Mouse (Mus musculus) E14TG2a.4 (cell line): ENCODE data around the gene Bri3.

Source experiments
- H3K27me3 ChIP-seq: 2 replicates; pipeline ENCODE4 v1.6.1; 2014; ENCODE audit warnings: low read length, control low read depth; ENCODE audit not compliant: insufficient read depth
- H3K36me3 ChIP-seq: 2 replicates; pipeline ENCODE4 v1.6.1; 2014; ENCODE audit warnings: low read length, control low read depth; ENCODE audit not compliant: insufficient read depth
- H3K4me1 ChIP-seq: replicated peaks from 2 replicates; pipeline ENCODE4 v1.6.1; 2014; ENCODE audit warnings: low read depth, low read length, control low read depth
- H3K4me3 ChIP-seq: replicated peaks from 2 replicates; pipeline ENCODE4 v1.5.1; 2014; ENCODE audit warnings: mild to moderate bottlenecking, low read length
- H3K9me3 ChIP-seq: 2 replicates; pipeline ENCODE4 v1.6.1; 2014; ENCODE audit warnings: low read length, control low read depth
- CTCF ChIP-seq: conservative IDR thresholded peaks from 2 replicates; pipeline ENCODE4 v1.5.1; 2014; ENCODE audit warnings: low read length
- NANOG ChIP-seq: IDR thresholded peaks from 2 replicates; pipeline ENCODE4 v1.6.1; 2014; ENCODE audit warnings: borderline replicate concordance, low read length, mixed read lengths
- POU5F1 ChIP-seq: IDR thresholded peaks from 2 replicates; pipeline ENCODE4 v1.6.1; 2014; ENCODE audit warnings: low read length, borderline replicate concordance

The Bri3 gene

DNA sequence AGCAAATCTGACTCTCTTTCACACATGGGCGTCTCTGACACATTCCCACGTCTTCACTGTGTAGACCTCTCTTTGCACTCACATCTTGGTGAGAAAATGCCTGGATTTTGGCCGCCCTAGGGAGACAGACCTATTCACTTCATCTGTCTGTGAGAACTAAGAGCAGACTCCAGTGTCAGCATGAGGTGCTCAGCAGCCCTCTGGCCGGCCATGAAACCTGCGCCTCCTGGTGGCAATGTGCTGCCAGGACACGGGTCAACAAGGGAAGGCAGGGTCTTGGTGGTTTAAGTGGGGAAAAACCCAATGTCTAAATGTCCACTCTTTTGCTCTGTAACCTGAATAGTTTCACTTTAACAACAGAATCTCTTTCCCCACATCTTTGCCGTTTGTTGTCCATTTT, 29.8 kb upstream of the Bri3 start:
- peak overlapping the region; percentile 54; the same call in 1 of the 2 replicates for H3K4me3 ChIP-seq
- no peaks in the 10 kb centered on the region for H3K27me3 ChIP-seq
- TF ChIP-seq CTCF, result peak; percentile 97
- TF ChIP-seq NANOG, result no peak
- H3K4me1 ChIP-seq, result peaks cover 63% of the 10 kb centered on the region
- H3K36me3 ChIP-seq, result peaks cover 18% of the 10 kb centered on the region
- H3K9me3 ChIP-seq, result no peaks in the 10 kb centered on the region

- TF ChIP-seq POU5F1, result no peak
- no peak for TF ChIP-seq CTCF
- TF ChIP-seq NANOG, result no peak
- H3K27me3 ChIP-seq, result no peaks in the 10 kb centered on the region
- H3K36me3 ChIP-seq, result peaks cover 15% of the 10 kb centered on the region
- H3K9me3 ChIP-seq, result no peaks in the 10 kb centered on the region
- peaks cover 69% of the 10 kb centered on the region for H3K4me1 ChIP-seq
- H3K4me3 ChIP-seq, result no peak overlapping the region
These were observed 28.2 kb upstream of the Bri3 start for GRCm38 (mm10) chr5:144215992-144216391.

- Histone ChIP-seq H3K4me3 (no peak overlapping the region), H3K27me3 (no peaks in the 10 kb centered on the region)
These were observed 26.2 kb upstream of the Bri3 start for GRCm38 (mm10) chr5:144218061-144218460.

DNA sequence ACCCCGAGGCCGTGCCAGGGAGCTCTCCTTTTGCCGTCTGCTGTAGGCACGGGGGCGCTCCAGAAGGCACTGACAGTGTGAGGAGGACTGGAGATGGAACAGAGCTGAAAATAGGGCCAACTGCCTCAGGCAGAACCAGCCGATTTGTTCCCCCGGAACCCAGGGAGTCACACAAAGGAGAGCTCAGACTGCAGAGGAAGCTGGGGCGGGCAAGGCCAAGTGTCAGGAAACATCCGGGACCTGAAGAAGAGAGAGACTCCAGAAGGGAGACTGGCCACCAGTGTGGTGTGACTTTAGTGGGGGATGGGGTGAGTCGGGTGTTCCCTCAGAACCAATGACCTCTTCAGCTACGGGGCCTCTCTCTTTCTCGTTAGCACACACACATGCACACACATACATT, 24.9 kb upstream of the Bri3 start:
- peaks cover 68% of the 10 kb centered on the region for H3K4me1 ChIP-seq
- no peaks in the 10 kb centered on the region for H3K9me3 ChIP-seq
- peak overlapping the region; percentile 48; the same call in 1 of the 2 replicates for H3K4me3 ChIP-seq
- 0 out of 2 replicates have a peak, but pooled peaks cover under 1% of the 10 kb centered on the region for H3K27me3 ChIP-seq
- H3K36me3 ChIP-seq, result peaks cover 7% of the 10 kb centered on the region; the same call in 1 of the 2 replicates
- no peak for TF ChIP-seq NANOG
- no peak for TF ChIP-seq POU5F1
- TF ChIP-seq CTCF, result no peak

More at GRCm38 (mm10) chr5:144218061-144218460, 26.2 kb upstream of the Bri3 start:
- Histone ChIP-seq H3K36me3 (peaks cover 7% of the 10 kb centered on the region), H3K4me1 (peaks cover 74% of the 10 kb centered on the region), H3K9me3 (no peaks in the 10 kb centered on the region)
- no peak for TF ChIP-seq CTCF
- no peak for TF ChIP-seq POU5F1
- TF ChIP-seq NANOG, result no peak

- peak overlapping the region; percentile 48; the same call in 1 of the 2 replicates for H3K4me3 ChIP-seq
- H3K36me3 ChIP-seq, result peaks cover 7% of the 10 kb centered on the region; the same call in 1 of the 2 replicates
- TF ChIP-seq CTCF (no peak), POU5F1 (no peak), NANOG (no peak)
- 0 out of 2 replicates have a peak, but pooled peaks cover 2% of the 10 kb centered on the region for H3K27me3 ChIP-seq
- no peaks in the 10 kb centered on the region for H3K9me3 ChIP-seq
- peaks cover 67% of the 10 kb centered on the region for H3K4me1 ChIP-seq
These were observed 24.3 kb upstream of the Bri3 start for GRCm38 (mm10) chr5:144219936-144220335.

DNA sequence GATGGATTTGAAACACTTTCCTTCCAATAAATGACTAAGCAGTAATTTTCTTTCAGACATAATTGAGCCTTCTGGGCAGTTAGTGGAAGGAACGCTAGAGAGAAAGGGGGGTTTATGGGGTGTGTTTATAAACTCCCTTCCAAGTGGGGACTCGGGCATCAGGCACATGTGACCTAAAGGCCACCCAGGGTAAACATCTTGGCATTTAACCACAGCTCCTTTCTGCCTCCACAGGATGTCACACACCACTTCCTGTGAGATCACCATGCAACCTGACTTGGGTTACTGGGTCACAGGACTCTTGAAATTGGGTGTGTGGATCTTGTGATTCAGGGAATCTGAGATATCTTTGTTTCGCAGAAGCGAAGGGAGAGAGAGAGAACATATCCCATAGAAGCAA, 22.9 kb upstream of the Bri3 start:
- H3K27me3 ChIP-seq, result 0 out of 2 replicates have a peak, but pooled peaks cover 2% of the 10 kb centered on the region
- H3K9me3 ChIP-seq, result no peaks in the 10 kb centered on the region
- H3K4me3 ChIP-seq, result no peak overlapping the region
- TF ChIP-seq CTCF, result no peak
- no peak for TF ChIP-seq POU5F1
- peaks cover 71% of the 10 kb centered on the region for H3K4me1 ChIP-seq
- H3K36me3 ChIP-seq, result peaks cover 2% of the 10 kb centered on the region; the same call in 1 of the 2 replicates

DNA sequence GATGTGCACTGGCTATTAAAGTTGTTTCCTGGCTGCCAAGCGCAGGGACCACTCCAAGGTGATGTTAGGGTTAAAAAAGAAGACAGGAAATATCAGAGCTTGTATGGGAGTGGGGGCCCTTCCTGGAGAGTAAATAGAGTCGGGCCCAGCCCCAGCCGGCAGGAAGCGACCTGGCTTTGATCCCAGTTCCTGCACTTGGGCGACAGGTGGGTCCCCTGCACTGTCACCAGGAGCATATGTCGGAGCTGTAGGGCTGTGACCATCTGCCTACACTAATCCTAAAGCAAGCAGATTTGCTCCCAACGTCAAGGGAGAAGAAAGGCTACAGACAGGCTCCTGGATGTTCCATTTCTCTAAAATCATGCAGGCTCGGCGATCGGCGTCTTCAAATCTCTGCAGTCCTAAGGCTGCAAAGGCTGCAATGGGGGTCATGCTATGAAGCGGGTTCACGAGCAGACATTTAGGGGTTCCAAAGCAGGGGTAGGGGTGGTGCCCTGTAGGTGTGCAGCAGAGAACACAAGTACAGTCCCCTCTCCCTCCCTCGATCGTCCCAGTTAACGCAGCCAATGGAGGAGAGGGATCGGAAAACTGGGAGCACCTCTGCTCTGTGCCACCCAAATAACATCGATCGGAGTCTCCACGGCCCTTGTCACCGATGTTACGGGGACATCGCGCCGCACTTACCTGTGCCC, 21.3 kb upstream of the Bri3 start:
- Histone ChIP-seq H3K36me3 (no peaks in the 10 kb centered on the region), H3K27me3 (0 out of 2 replicates have a peak, but pooled peaks cover 2% of the 10 kb centered on the region), H3K4me3 (peak overlapping the region; percentile 90), H3K4me1 (peaks cover 74% of the 10 kb centered on the region), H3K9me3 (no peaks in the 10 kb centered on the region)
- TF ChIP-seq NANOG (no peak), CTCF (no peak), POU5F1 (no peak)

- Histone ChIP-seq H3K36me3 (no peaks in the 10 kb centered on the region), H3K9me3 (no peaks in the 10 kb centered on the region), H3K4me1 (peaks cover 68% of the 10 kb centered on the region), H3K27me3 (0 out of 2 replicates have a peak, but pooled peaks cover 2% of the 10 kb centered on the region), H3K4me3 (peak within 1 kb of the TSS; percentile 90)
- TF ChIP-seq NANOG (peak; percentile 41; the same call in 1 of the 2 replicates), CTCF (no peak)
These were observed 20.8 kb upstream of the Bri3 start, which contains the start of gene Tecpr1 for GRCm38 (mm10) chr5:144223503-144223862. Gene Tecpr1, minus strand, starts transcription at chr5:144223615.

- no peaks in the 10 kb centered on the region for H3K36me3 ChIP-seq
- H3K4me3 ChIP-seq, result peak overlapping the region; percentile 90
- TF ChIP-seq CTCF, result no peak
- TF ChIP-seq POU5F1, result no peak
- no peak for TF ChIP-seq NANOG
- H3K4me1 ChIP-seq, result peaks cover 62% of the 10 kb centered on the region
- no peaks in the 10 kb centered on the region for H3K9me3 ChIP-seq
- 0 out of 2 replicates have a peak, but pooled peaks cover 2% of the 10 kb centered on the region for H3K27me3 ChIP-seq
These were observed 20.1 kb upstream of the Bri3 start for GRCm38 (mm10) chr5:144223899-144224816.
